Mouse (Mus musculus): Measurements from ENCODE around the gene Tmem132a. TPM values are rescaled to one million over a fixed set of nuclear protein-coding genes. Genes with fewer than 3 reads are reported as not detected.

The Tmem132a gene
- total RNA-seq, 2 experiments from 2014 or later, result 22.3 to 23.1 TPM

DNA sequence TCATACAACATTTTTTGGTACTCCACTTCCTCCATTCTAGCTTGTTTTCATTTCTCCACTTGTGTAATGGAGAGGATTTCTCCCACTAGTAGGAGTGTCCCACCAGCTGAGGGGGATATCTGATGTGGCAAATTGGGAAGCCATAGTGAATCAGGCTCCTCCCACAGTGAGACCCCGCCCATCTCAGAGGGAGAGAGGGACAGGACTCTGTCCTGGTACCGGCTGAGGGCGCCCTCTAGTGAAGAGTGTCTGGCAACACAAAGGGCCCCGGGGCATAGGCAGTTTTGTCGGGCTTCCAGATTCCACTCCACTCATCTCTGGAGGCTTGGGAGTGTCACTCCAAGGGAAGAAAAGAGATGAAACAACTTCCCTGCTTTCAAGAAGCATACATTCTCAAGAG lies 38.3 kb downstream of the Tmem132a start:
- peak; percentile 84 for DNase-seq

DNA sequence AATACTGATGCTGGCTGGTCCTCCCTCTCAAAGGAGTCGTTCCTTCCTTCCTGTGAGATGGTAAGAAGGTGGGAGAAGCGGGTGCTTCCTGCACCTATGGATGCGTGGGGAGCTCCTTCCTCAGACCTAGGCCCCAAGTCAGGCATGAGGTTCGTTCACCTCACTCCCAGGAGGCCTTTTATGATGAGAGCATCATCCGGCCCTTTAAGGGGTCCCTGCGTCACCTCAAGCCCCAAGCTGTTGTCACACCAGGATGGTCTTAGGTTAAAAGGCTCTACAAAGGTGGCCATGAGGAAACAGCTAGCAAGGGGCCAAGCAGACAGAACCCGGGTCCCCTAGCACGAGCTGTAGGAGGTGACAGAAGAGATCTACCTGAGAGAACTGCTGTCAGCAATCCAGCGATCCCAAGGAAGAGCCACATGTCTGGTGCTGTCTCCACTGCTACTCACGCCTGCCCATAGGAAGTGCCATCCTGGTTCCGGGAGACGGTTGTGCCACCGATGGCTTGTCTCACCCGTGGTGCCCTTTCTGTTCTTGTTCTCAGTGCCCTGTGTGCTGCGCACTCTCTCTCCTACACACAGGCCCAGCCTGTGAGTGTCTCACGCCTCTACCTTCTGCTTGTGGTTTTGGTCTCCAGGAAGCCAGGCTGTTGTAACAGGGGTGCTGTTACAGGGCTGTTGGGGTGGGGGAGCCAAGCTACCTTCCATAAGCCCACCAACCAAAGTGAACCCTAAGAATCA lies 40.1 kb downstream of the Tmem132a start, which contains the start of gene Cd6:
Cd6 (minus strand) TSS at position 623 of the 740 bp plus-strand sequence.
- DNase-seq, result no peak

DNA sequence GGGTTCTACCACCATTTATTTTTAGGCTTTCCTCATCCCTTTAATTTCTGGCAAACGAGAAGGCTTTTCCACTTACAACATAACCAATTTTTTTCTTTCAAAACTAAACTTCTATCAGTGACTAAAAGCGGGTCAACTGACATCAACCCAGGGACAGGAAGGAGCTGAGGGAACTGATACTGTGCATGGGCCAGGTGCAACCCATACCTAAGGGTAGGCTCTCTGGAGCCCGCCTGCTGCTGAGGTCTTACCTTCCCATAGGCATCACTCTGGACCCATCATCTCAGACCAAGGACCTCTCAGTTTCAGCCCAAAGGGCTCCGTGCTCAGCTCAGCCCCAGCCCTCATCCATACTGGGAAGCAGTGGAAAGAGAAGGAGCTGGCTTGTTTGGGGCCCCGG lies 41.4 kb downstream of the Tmem132a start:
- DNase-seq, result no peak

DNA sequence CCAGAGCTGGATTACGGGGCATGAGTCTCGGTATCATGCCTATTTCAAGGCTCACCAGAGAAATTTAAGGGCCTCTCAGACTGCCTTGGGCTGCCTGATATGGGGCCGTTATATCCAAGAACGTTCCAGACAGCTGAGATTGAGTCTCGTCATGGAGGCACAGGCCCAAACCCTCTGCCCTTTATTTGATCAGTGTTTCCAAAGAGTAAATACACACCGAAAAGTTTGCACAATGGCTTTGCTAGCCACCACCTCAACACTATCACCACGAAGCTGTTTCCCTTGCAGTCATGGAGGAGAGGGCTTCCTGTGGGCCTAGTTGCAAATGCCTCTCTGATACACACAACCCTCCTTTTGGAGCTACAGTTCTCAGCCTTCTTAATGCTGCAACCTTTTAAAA lies 45.7 kb downstream of the Tmem132a start:
- no peak for DNase-seq

DNA sequence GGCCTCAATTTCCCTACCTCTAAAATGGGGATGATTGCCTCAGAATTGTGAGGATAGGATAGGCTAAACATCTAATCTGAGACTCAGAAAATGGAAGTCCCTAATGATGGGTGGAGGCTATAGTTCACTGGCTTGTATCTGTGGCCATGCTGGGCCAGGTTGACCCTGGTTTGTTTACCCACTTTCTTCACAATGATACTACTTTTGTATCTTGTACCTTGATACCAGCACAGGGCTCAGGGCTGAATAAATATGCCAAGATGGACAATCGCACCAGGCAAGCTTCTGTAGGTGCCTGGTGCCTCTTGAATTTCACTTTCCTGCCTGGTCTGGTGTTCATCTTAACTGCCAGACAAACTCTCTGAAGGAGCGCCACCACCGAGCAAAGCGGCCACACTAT lies 47.2 kb downstream of the Tmem132a start:
- DNase-seq, result no peak

DNA sequence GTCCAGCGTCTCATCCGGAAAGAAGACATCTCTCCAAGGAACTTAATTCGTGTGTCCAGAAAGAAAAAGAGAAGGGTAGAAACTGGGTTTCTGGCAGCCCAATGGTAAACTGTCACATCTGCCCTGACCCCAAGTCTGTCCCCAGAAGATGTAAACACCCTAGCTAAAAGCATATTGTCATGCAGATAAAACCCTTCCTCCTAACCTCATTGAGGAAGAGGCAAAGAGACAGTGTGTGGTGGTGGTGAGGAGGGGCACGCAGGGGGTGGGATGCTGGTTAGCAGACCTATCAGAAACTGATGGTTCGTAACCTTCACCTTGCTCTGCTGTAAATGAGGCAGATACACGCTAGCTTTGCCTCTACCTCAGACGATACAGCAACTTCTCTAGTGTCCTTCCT lies 48.4 kb downstream of the Tmem132a start:
- DNase-seq, result no peak

DNA sequence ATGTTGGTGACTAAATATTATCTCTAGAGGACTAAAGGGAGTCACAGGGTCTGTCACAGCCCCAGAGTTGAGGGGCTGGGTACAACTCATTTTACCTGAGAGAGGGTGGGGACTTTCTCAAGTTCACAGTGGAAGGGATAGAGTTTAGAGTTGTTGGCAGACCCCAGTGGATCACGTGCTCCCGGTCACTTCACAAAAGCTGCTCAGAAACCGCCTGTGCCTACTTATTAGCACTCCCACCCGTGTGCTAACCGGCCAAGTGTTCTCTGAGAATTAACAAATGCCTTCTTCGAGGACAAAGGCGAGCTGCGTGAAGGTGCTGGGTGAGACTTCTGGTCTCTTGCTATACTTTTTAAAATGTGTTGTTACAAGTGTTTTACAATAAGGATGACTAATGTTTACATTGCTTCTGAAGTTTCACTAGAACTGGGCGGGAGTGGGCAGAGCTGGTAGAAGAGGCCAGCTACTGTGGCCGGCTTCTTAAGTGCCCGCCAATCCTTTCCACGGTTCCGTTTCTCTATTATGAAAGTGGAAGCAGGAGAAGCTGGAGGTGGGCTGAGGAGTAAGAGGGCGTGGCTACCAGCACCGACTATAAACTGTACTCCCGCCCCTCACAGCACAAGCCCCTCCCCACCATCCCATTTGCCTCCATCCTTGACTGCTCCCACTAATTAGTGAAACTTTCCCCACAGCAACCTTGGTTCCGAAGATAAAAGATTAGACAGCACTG lies 51.4 kb downstream of the Tmem132a start:
- DNase-seq, result no peak

DNA sequence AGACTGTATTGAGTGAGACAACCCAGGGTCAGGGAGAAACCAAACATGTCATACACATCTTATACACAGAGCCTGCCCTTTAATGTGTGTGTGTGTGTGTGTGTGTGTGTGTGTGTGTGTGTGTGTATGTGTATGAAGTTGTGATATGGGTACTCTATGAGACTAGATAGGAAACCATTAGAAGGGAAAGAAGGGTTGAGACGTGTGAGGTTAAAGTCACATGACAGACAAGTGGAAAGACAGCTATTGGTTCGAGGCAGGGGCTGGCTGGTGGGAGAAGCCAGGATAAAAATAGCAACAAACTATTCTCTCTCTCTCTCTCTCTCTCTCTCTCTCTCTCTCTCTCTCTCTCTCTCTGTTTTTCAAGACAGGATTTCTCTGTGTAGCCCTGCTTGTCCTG lies 53.3 kb downstream of the Tmem132a start:
- no peak for DNase-seq

DNA sequence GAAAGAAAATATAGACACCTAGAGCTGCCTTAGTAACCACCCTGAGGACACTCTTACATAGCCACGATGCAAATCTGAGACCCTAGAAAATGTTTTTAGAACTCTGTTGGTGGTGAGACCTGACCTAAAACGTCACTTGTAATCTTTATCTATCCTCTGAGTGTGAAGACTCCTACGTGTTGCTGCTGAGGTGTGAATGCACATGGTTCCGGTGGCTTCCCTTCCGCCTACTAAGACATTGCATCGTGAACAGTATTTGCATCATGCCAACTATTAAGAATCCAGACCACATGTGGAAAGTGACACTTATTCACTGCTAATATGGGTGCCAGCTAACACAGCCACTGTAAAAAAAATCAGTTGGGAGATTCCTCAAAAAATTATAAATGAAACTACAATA lies 53.9 kb downstream of the Tmem132a start:
- DNase-seq, result no peak

DNA sequence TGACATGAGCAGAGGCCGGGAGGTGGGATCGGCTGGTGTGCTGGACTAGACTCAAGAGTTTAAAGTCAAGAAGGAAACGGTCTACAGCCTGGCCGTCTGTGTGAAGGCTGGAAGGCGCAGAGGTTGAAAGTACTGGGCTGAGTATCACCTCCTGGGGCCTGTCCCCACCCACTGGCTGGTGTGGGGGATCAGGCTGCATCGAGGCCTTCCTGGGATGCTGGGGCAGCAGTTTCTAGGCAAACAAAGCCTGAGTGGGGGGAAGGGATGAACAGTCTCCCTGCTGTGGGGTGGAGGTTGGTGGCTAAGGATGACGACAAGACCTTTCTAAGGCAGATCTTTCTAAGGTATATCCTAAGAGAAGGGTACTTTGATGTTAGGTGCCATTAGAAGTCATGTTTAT lies 55.8 kb downstream of the Tmem132a start:
- DNase-seq, result no peak

DNA sequence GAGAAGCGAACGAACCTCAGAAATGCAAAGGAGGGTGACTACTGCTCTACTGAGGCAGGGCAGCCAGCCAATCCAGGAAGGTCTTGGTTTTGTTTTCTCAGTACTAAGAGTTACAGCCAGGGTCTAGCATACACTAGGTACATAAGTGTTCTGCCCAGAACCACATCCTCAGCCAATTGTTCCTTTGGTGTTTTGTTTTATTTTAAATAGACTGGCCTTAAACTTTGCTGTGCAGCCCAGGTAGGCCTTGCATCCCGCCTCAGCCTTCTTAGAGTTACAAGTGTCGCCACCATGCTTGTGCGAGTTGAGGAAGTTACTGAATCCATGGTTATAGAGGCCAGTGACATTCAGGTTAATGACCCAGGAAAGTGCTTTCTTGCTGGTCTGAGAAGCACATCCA lies 56.7 kb downstream of the Tmem132a start:
- no peak for DNase-seq

DNA sequence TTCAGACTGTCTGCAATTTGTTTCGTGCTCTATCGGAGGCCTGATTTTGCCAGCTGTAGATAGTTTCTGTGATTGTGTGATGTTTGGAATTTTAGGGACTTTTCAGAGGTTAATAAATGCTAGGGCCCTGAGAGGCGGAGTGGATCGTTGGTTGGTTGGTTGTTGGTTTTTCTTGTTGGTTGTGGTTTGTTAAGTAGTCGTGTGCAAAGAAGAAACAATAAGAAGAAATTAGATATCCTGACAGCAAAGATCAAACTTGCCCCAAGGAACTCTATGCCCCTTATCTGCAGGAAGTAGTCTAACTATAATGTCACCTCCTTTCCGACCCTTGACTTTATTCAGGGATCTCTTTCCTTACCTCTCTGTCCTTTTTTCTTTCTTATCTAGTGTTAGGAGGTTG lies 58.3 kb downstream of the Tmem132a start:
- DNase-seq, result no peak

DNA sequence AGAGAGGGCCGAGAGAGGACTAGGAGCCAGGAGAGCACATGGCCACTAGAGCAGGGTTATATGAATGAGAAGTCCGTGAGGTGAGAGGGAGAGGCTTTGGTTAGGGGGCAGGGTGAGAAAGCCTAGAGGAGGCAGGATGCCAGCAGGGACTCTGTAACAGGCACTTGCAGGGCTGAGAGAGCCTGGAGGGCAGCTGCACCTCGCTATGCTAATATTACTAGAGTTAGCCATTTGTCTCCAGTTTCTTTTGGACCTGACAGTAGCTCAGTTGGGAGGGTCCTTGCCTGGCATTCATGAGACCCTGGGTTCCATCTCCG lies 59.6 kb downstream of the Tmem132a start:
- DNase-seq, result no peak

DNA sequence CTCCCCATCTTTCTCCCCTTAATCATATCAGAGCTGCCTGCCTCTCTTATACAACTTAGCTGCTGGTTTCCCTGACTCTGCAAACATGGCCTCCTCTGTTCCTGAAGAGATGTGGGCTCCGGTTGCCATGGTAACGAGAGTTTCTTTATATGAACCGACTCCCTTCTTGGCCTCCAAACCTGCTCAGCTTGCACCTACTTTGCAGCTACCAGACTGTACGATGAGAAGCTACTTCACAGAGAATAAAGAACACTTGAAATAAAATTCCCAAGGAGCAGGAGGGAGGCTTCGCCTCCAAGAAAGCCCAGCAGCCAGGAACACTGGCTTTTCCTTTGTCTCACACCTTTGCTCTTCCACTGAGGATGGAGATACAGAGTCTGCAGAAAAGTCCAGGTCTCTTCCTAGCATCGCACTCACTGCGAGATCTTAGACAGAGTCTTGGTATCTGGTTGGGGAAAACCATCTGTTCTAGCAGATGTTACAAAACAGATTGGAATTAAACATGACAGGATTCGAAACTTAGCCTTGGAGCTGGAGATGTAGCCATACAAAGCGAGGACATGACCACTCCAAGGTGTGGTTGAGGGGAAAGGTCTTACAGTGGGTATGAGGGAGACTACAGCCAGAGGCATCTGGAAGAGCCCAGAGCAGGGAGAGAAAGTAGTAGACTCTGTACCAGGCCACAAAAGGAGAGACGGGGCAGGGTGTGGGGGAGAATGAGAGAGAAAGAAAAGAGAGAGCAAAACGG lies 60.1 kb downstream of the Tmem132a start:
- no peak for DNase-seq

DNA sequence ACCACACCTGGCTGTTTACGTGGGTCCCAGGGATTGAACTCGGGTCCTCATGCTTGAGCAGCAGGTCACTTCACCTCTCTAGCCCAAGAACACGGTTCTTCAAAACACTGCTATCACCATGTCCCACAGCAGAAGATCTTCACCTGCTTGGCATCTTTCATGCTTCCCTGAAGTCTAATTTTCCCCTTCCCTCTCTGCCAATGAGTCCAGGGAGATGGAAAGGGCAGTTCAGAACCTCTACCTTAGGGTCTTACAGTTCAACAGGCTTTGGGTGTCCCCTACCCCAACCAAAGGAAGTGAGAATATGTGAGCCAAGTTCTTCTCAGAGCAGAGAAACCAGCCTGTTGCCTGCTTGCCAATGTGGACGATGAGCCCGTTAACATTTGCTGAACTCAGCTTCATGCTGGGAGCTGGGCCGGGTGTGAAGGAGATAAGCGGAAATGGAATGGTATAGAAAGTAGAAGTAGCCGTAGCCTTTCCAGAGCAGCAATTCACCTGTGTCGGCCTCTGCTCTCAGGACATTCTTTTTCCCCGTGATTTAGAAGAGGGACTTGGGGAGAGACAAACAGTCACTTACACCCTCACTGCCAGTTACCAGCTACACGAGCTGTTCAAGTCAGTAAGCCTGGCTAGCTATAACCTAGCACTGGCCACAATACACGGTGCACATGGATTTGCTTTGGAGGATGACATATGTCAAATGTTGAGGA lies 61.1 kb downstream of the Tmem132a start:
- DNase-seq, result no peak

Other genes starting within 250 kb of the Tmem132a start
- gene Vwce, start 235.7 kb downstream of the Tmem132a start, total RNA-seq (2021), result 1 to 10 TPM; 1.9 to 3.2 TPM
- gene Pga5, start 191.9 kb downstream of the Tmem132a start, total RNA-seq (2021), result not detected
- 10 to 100 TPM; 18.9 to 21.5 TPM for gene Vps37c, start 181.2 kb downstream of the Tmem132a start, total RNA-seq (2021)
- gene Cd5, start 130.9 kb downstream of the Tmem132a start, total RNA-seq (2021), result 1 to 10 TPM; 2.5 to 2.8 TPM
- gene Cd6, start 39.9 kb downstream of the Tmem132a start, total RNA-seq (2021), result 1 to 10 TPM; 2.3 to 4.1 TPM
- gene Slc15a3, start 30.2 kb downstream of the Tmem132a start, total RNA-seq (2021), result 1 to 10 TPM; 3.2 to 3.5 TPM
- 10 to 100 TPM; 84.0 to 93.2 TPM for gene Tmem109, start 12.1 kb upstream of the Tmem132a start, total RNA-seq (2021)
- 100 to 1,000 TPM; 124 to 163 TPM for gene Prpf19, start 25.3 kb upstream of the Tmem132a start, total RNA-seq (2021)
- not detected for gene Zp1, start 50.7 kb upstream of the Tmem132a start, total RNA-seq (2021)
- not detected for gene Ptgdr2, start 67.2 kb upstream of the Tmem132a start, total RNA-seq (2021)
- gene Ccdc86, start 79.3 kb upstream of the Tmem132a start, total RNA-seq (2021), result 10 to 100 TPM; 11.2 to 14.4 TPM
- gene Ms4a10, start 104.7 kb upstream of the Tmem132a start, total RNA-seq (2021), result 1 to 10 TPM; 2.8 to 3.9 TPM
- not detected for gene Ms4a15, start 123.3 kb upstream of the Tmem132a start, total RNA-seq (2021)
- gene Ms4a18, start 148.1 kb upstream of the Tmem132a start, total RNA-seq (2021), result not detected
- gene Ms4a8a, start 211.2 kb upstream of the Tmem132a start, total RNA-seq (2021), result 1 to 10 TPM; 1.2 to 2.3 TPM

All from adrenal gland, postnatal 10 days (tissue).